Mouse (Mus musculus) neural tube, embryonic 12.5 days (tissue): ENCODE results near the gene Cacng8. TPM values are rescaled to one million over a fixed set of nuclear protein-coding genes. Genes with fewer than 3 reads are reported as not detected.

ENCODE experiments used
- ATAC-seq: fragments of 200-750 bp; cut with Nextera tagmentation; 2 replicates; pipeline ENCODE4 v1.8.0; 2017; ENCODE audit warnings: low read depth, mild to moderate bottlenecking, moderate TSS enrichment, moderate library complexity; ENCODE audit not compliant: low FRiP score
- H3K27ac ChIP-seq: fragments of 300-500 bp; sonication (generic); 2 replicates; pipeline ENCODE4 v1.5.1; 2016
- H3K27me3 ChIP-seq: fragments of 300-500 bp; sonication (generic); replicated peaks from 2 replicates; pipeline ENCODE4 v1.6.1; 2016; ENCODE audit warnings: mild to moderate bottlenecking
- H3K36me3 ChIP-seq: fragments of 300-500 bp; sonication (generic); 2 replicates; pipeline ENCODE4 v1.6.1; 2016; ENCODE audit warnings: mild to moderate bottlenecking
- H3K4me1 ChIP-seq: fragments of 300-500 bp; sonication (generic); 2 replicates; pipeline ENCODE4 v1.6.1; 2016
- H3K4me2 ChIP-seq: fragments of 300-500 bp; sonication (generic); replicated peaks from 2 replicates; pipeline ENCODE4 v1.6.1; 2016; ENCODE audit warnings: mild to moderate bottlenecking
- H3K4me3 ChIP-seq: fragments of 300-500 bp; sonication (generic); 2 replicates; pipeline ENCODE4 v1.5.1; 2016
- H3K9ac ChIP-seq: fragments of 300-500 bp; sonication (generic); 2 replicates; pipeline ENCODE4 v1.6.1; 2016; ENCODE audit warnings: mild to moderate bottlenecking
- H3K9me3 ChIP-seq: fragments of 300-500 bp; sonication (generic); 2 replicates; pipeline ENCODE4 v1.6.1; 2016; ENCODE audit warnings: mild to moderate bottlenecking
- WGBS: fragments of 180-500 bp; shearing (Covaris S2); methylation state at CpG from one replicate; pipeline ENCODE4 v1.1.7; 2016; 5-methylcytosine and 5-hydroxymethylcytosine counted together
- microRNA-seq: library from miRNA; unstranded; fragments of <30 nt; microRNA quantifications from one replicate; pipeline ENCODE4, GENCODE M21; 2017
- polyA plus RNA-seq: library from polyadenylated mRNA; unstranded; fragments of >200 nt; fragmentation: Nextera tagmentation; extraction: Ambion mirVana; gene quantifications from 2 replicates; pipeline ENCODE4 v1.2.1, GENCODE M21; 2016

Gene Cacng8
- polyA plus RNA-seq, 1 experiment from 2014 or later, result 7.1 TPM

- Histone ChIP-seq H3K9ac (no peak overlapping the region), H3K4me1 (no peaks in the 10 kb centered on the region), H3K36me3 (no peaks in the 10 kb centered on the region), H3K4me2 (no peak overlapping the region), H3K9me3 (no peaks in the 10 kb centered on the region), H3K27ac (no peak overlapping the region), H3K27me3 (no peaks in the 10 kb centered on the region), H3K4me3 (no peak overlapping the region)
- whole genome bisulfite sequencing, result 86% methylated on average over 4 of the region's 4 CpGs
- no peak for ATAC-seq
Observed at GRCm38 (mm10) chr7:3463306-3463705, 72.8 kb downstream of the Cacng8 start.

Small RNA genes lying within 50 kb of the gene (microRNA-seq; reads per million reads assigned to microRNA genes)
- gene Gm23450, result 6.8 reads per million, percentile 18 among the genes with 10 or more reads in this experiment

Other genes with a start within 250 kb of the Cacng8 start
- 0.14 and 0.17 TPM in 2 replicates for gene AU018091, start 221.5 kb upstream of the Cacng8 start, polyA plus RNA-seq
- gene Nlrp12, start 140.9 kb upstream of the Cacng8 start, polyA plus RNA-seq, result 0.11 TPM in 1 of 2 replicates, not detected in the other
- 33.9 and 37.2 TPM in 2 replicates for gene Myadm, start 101.6 kb upstream of the Cacng8 start, polyA plus RNA-seq
- gene Prkcg, start 101.5 kb upstream of the Cacng8 start, polyA plus RNA-seq, result 0.24 and 0.25 TPM in 2 replicates
- gene Cacng7, start 57.7 kb upstream of the Cacng8 start, polyA plus RNA-seq, result 2.3 and 3.8 TPM in 2 replicates
- 1.5 and 1.9 TPM in 2 replicates for gene Cacng6, start 33.5 kb downstream of the Cacng8 start, polyA plus RNA-seq
- not detected in 2 replicates for gene Tarm1, start 111.9 kb downstream of the Cacng8 start, polyA plus RNA-seq
- gene Oscar, start 225.5 kb downstream of the Cacng8 start, polyA plus RNA-seq, result 0.24 and 0.29 TPM in 2 replicates
- gene Ndufa3, start 226.7 kb downstream of the Cacng8 start, polyA plus RNA-seq, result 368 and 375 TPM in 2 replicates
- gene Tfpt, start 239.2 kb downstream of the Cacng8 start, polyA plus RNA-seq, result 39.3 and 39.7 TPM in 2 replicates
- 126 TPM in 2 replicates for gene Prpf31, start 239.3 kb downstream of the Cacng8 start, polyA plus RNA-seq